Mouse (Mus musculus) intestine, embryonic 16.5 days (tissue): ENCODE measurements at regions not wholly inside any gene's neighbourhood (a gene's known extent, or its start where the extent isn't known, plus 50 kb on each side); places are given as distances from the start of the nearest gene placed in this dataset.

ENCODE experiments used
- ATAC-seq: fragments of 200-750 bp; cut with Nextera tagmentation; 2 replicates; pipeline ENCODE4 v1.8.0; 2017; ENCODE audit warnings: moderate TSS enrichment, moderate library complexity
- H3K27ac ChIP-seq: fragments of 300-500 bp; sonication (generic); 2 replicates; pipeline ENCODE4 v1.5.1; 2014; ENCODE audit warnings: mild to moderate bottlenecking, low read length
- H3K27me3 ChIP-seq: fragments of 300-500 bp; sonication (generic); replicated peaks from 2 replicates; pipeline ENCODE4 v1.6.1; 2014; ENCODE audit warnings: low read length, control low read depth, mixed read lengths; ENCODE audit not compliant: control insufficient read depth, insufficient read depth
- H3K36me3 ChIP-seq: fragments of 300-500 bp; sonication (generic); 2 replicates; pipeline ENCODE4 v1.6.1; 2014; ENCODE audit warnings: low read length, control low read depth; ENCODE audit not compliant: control insufficient read depth, insufficient read depth
- H3K4me1 ChIP-seq: fragments of 300-500 bp; sonication (generic); 2 replicates; pipeline ENCODE4 v1.6.1; 2014; ENCODE audit warnings: low read length, control low read depth, mixed read lengths; ENCODE audit not compliant: control insufficient read depth, insufficient read depth
- H3K4me2 ChIP-seq: fragments of 300-500 bp; sonication (generic); 2 replicates; pipeline ENCODE4 v1.6.1; 2014; ENCODE audit warnings: low read depth, low read length, control low read depth
- H3K4me3 ChIP-seq: fragments of 300-500 bp; sonication (generic); 2 replicates; pipeline ENCODE4 v1.5.1; 2014; ENCODE audit warnings: mild to moderate bottlenecking, low read length
- H3K9ac ChIP-seq: fragments of 300-500 bp; sonication (generic); 2 replicates; pipeline ENCODE4 v1.6.1; 2014; ENCODE audit warnings: low read depth, low read length
- H3K9me3 ChIP-seq: fragments of 300-500 bp; sonication (generic); 2 replicates; pipeline ENCODE4 v1.6.1; 2016; ENCODE audit warnings: low read length, control low read depth; ENCODE audit not compliant: control insufficient read depth
- WGBS: fragments of 180-500 bp; shearing (Covaris S2); extraction: QIAGEN DNeasy Blood & Tissue Kit; methylation state at CpG from one replicate; pipeline ENCODE4 v1.1.7; 2014; 5-methylcytosine and 5-hydroxymethylcytosine counted together

- Histone ChIP-seq H3K4me1 (peaks cover 3% of the 10 kb centered on the region; the same call in 1 of the 2 replicates), H3K9ac (no peak overlapping the region), H3K27ac (no peak overlapping the region), H3K4me2 (no peak overlapping the region), H3K36me3 (no peaks in the 10 kb centered on the region), H3K9me3 (no peaks in the 10 kb centered on the region), H3K4me3 (no peak overlapping the region), H3K27me3 (no peaks in the 10 kb centered on the region)
- no peak for ATAC-seq
- WGBS: 92% methylated on average over 1 of the region's 1 CpGs
Measured at GRCm38 (mm10) chr3:50692306-50692705, 248.9 kb upstream of the Slc7a11 start.

- Histone ChIP-seq H3K9me3 (no peaks in the 10 kb centered on the region), H3K4me3 (no peak overlapping the region), H3K36me3 (no peaks in the 10 kb centered on the region), H3K27me3 (no peaks in the 10 kb centered on the region), H3K27ac (no peak overlapping the region), H3K4me1 (peaks cover 3% of the 10 kb centered on the region; the same call in 1 of the 2 replicates), H3K9ac (no peak overlapping the region), H3K4me2 (no peak overlapping the region)
- no peak for ATAC-seq
- 82% methylated on average over 5 of the region's 5 CpGs for WGBS
Measured at GRCm38 (mm10) chr3:50690750-50691149, 247.3 kb upstream of the Slc7a11 start.

- Histone ChIP-seq H3K4me3 (no peak overlapping the region), H3K27me3 (no peaks in the 10 kb centered on the region), H3K36me3 (no peaks in the 10 kb centered on the region), H3K4me1 (no peaks in the 10 kb centered on the region), H3K9me3 (no peaks in the 10 kb centered on the region), H3K27ac (no peak overlapping the region), H3K9ac (no peak overlapping the region), H3K4me2 (no peak overlapping the region)
- ATAC-seq: no peak
- 75% methylated on average over 5 of the region's 5 CpGs for WGBS
Measured at GRCm38 (mm10) chr3:50689375-50689774, 246.0 kb upstream of the Slc7a11 start.

- whole genome bisulfite sequencing: 64% methylated on average over 3 of the region's 3 CpGs
- H3K36me3 ChIP-seq: no peaks in the 10 kb centered on the region
- no peak overlapping the region for H3K9ac ChIP-seq
- no peaks in the 10 kb centered on the region for H3K9me3 ChIP-seq
- H3K27ac ChIP-seq: no peak overlapping the region
- no peak for ATAC-seq
- H3K4me3 ChIP-seq: no peak overlapping the region
- H3K27me3 ChIP-seq: no peaks in the 10 kb centered on the region
- no peak overlapping the region for H3K4me2 ChIP-seq
- H3K4me1 ChIP-seq: no peaks in the 10 kb centered on the region
Measured at GRCm38 (mm10) chr3:50687755-50688154, 244.3 kb upstream of the Slc7a11 start.

GRCm38 (mm10) chr3:50678611-50678988 lies 235.2 kb upstream of the Slc7a11 start:
- H3K9me3 ChIP-seq: no peaks in the 10 kb centered on the region
- H3K27ac ChIP-seq: no peak overlapping the region
- no peak for ATAC-seq
- H3K27me3 ChIP-seq: no peaks in the 10 kb centered on the region
- WGBS: 55% methylated on average over 5 of the region's 5 CpGs
- no peak overlapping the region for H3K4me2 ChIP-seq
- H3K9ac ChIP-seq: no peak overlapping the region
- H3K4me1 ChIP-seq: no peaks in the 10 kb centered on the region
- no peak overlapping the region for H3K4me3 ChIP-seq
- H3K36me3 ChIP-seq: no peaks in the 10 kb centered on the region

- Histone ChIP-seq H3K4me1 (no peaks in the 10 kb centered on the region), H3K27ac (no peak overlapping the region), H3K27me3 (no peaks in the 10 kb centered on the region), H3K36me3 (no peaks in the 10 kb centered on the region), H3K9ac (no peak overlapping the region), H3K4me3 (no peak overlapping the region), H3K9me3 (no peaks in the 10 kb centered on the region), H3K4me2 (no peak overlapping the region)
- ATAC-seq: no peak
- 51% methylated on average over 13 of the region's 13 CpGs for WGBS
Measured at GRCm38 (mm10) chr3:50677953-50678610, 234.7 kb upstream of the Slc7a11 start.

- WGBS: 63% methylated on average over 1 of the region's 1 CpGs
- no peak overlapping the region for H3K4me2 ChIP-seq
- no peaks in the 10 kb centered on the region for H3K9me3 ChIP-seq
- no peak overlapping the region for H3K27ac ChIP-seq
- ATAC-seq: peak; percentile 54; the same call in 1 of the 2 replicates
- no peaks in the 10 kb centered on the region for H3K4me1 ChIP-seq
- H3K36me3 ChIP-seq: no peaks in the 10 kb centered on the region
- H3K4me3 ChIP-seq: no peak overlapping the region
- H3K9ac ChIP-seq: no peak overlapping the region
- no peaks in the 10 kb centered on the region for H3K27me3 ChIP-seq
Measured at GRCm38 (mm10) chr3:50675769-50676168, 232.4 kb upstream of the Slc7a11 start.

- 77% methylated on average over 4 of the region's 4 CpGs for WGBS
- Histone ChIP-seq H3K4me1 (no peaks in the 10 kb centered on the region), H3K4me3 (no peak overlapping the region), H3K9ac (no peak overlapping the region), H3K9me3 (no peaks in the 10 kb centered on the region), H3K4me2 (no peak overlapping the region), H3K27ac (no peak overlapping the region), H3K27me3 (no peaks in the 10 kb centered on the region), H3K36me3 (no peaks in the 10 kb centered on the region)
- peak; percentile 99 for ATAC-seq
Measured at GRCm38 (mm10) chr3:50674860-50675566, 231.6 kb upstream of the Slc7a11 start.

- Histone ChIP-seq H3K9me3 (no peaks in the 10 kb centered on the region), H3K4me1 (no peaks in the 10 kb centered on the region), H3K4me3 (no peak overlapping the region), H3K4me2 (no peak overlapping the region), H3K27ac (no peak overlapping the region), H3K36me3 (no peaks in the 10 kb centered on the region), H3K27me3 (no peaks in the 10 kb centered on the region), H3K9ac (no peak overlapping the region)
- 61% methylated on average over 6 of the region's 6 CpGs for WGBS
- ATAC-seq: no peak
Measured at GRCm38 (mm10) chr3:50665316-50665715, 221.9 kb upstream of the Slc7a11 start.
